Comparison of ENCODE assay signal across 11 mouse cellular contexts in the genomic region with DNA sequence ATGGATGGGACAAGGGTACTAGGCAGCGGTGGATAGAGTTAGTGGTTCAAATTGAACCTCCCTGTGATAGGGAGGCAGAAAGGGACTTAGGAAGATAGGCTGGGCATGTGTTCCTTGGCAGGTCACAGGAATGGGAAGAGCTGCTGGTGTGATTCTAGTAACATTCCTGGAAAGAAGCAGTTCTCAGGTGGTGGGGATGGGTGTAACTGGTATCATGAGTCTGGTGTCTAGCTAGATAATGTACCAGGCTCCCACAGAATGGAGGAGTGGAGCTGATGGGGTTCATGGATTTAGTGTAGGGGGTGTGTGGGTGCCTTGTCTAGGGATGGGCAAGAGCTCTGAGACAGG. TPM values are rescaled to one million over a fixed set of nuclear protein-coding genes. Genes with fewer than 3 reads are reported as not detected.
DNase-seq lines count a peak whose midpoint lies in the region; ATAC-seq and TF ChIP-seq lines count a peak whose summit lies in the region.
"Had no signal": no experiment of that assay in that cellular context is flagged by ENCODE, and none has a peak within 500 bp of the region (broad histone marks: within the 10 kb centered on the region; RNA-seq: fewer than 3 reads in every experiment).

No protein-coding gene starts in this region.

- intact Hi-C loops in left cerebral cortex, postnatal 10 days (cut with DNase I), result no loop called here

- TF ChIP-seq CTCF in forebrain, postnatal 0 days (IDR thresholded peaks at IDR 0.05; ENCODE audit: low read depth), result no peak

- H3K4me3 ChIP-seq in intestine, embryonic 15.5 days (replicated peaks), result no peak overlapping the region
- no peak overlapping the region for H3K4me3 ChIP-seq in intestine, embryonic 16.5 days (ENCODE audit: low read length)
- H3K4me3 ChIP-seq in embryonic facial prominence, embryonic 12.5 days, result no peak overlapping the region
- no peak overlapping the region for H3K4me3 ChIP-seq in forebrain, postnatal 0 days (ENCODE audit: low read depth, low read length)

- no peaks in the 10 kb centered on the region for H3K27me3 ChIP-seq in intestine, embryonic 15.5 days (replicated peaks)
- no peaks in the 10 kb centered on the region for H3K27me3 ChIP-seq in intestine, embryonic 16.5 days (replicated peaks; ENCODE audit: control insufficient read depth, insufficient read depth, low read length)
- H3K27me3 ChIP-seq in embryonic facial prominence, embryonic 12.5 days, result no peaks in the 10 kb centered on the region
- no peaks in the 10 kb centered on the region for H3K27me3 ChIP-seq in forebrain, postnatal 0 days (ENCODE audit: insufficient read depth, low read length)

- peak; percentile 21 for ATAC-seq in intestine, embryonic 15.5 days
- ATAC-seq in intestine, embryonic 16.5 days, result no peak
- ATAC-seq in embryonic facial prominence, embryonic 12.5 days (ENCODE audit: insufficient number of reproducible peaks, insufficient read depth, low FRiP score, low TSS enrichment), result peak; percentile 1; the same call in 1 of the 2 replicates
- peak; percentile 8; the same call in 1 of the 2 replicates for ATAC-seq in forebrain, postnatal 0 days
- peak; percentile 9 for ATAC-seq in megakaryocyte-erythroid progenitor cell, adult 5-6 weeks (replicated peaks; ENCODE audit: low FRiP score, low TSS enrichment, poor library complexity, severe bottlenecking)

- 85% methylated on average over 1 of the region's 1 CpGs for WGBS in intestine, embryonic 15.5 days
- WGBS in intestine, embryonic 16.5 days, result 90% methylated on average over 1 of the region's 1 CpGs
- 93% methylated on average over 1 of the region's 1 CpGs for WGBS in embryonic facial prominence, embryonic 12.5 days
- WGBS in forebrain, postnatal 0 days, result 93% methylated on average over 1 of the region's 1 CpGs

- H3K9me3 ChIP-seq in intestine, embryonic 15.5 days, result peaks cover 11% of the 10 kb centered on the region
- H3K9me3 ChIP-seq in intestine, embryonic 16.5 days (ENCODE audit: control insufficient read depth, low read length), result peaks cover 7% of the 10 kb centered on the region
- peaks cover 28% of the 10 kb centered on the region for H3K9me3 ChIP-seq in embryonic facial prominence, embryonic 12.5 days
- H3K9me3 ChIP-seq in forebrain, postnatal 0 days (ENCODE audit: low read length), result peaks cover 41% of the 10 kb centered on the region

- no peak overlapping the region for H3K27ac ChIP-seq in intestine, embryonic 15.5 days
- no peak overlapping the region for H3K27ac ChIP-seq in intestine, embryonic 16.5 days (ENCODE audit: low read length)
- H3K27ac ChIP-seq in embryonic facial prominence, embryonic 12.5 days, result no peak overlapping the region
- no peak overlapping the region for H3K27ac ChIP-seq in forebrain, postnatal 0 days (ENCODE audit: low read depth, low read length)
- H3K27ac ChIP-seq: macrophage had no signal

- DNase-seq in forebrain, postnatal 0 days, result no peak
- DNase-seq in left cerebral cortex, postnatal 10 days (ENCODE audit: extremely low spot score in 1 of 2, low spot score in 2 of 2), result no peak
- DNase-seq in layer of hippocampus, adult 18-20 months (ENCODE audit: low spot score in 2 of 2), result no peak
- no peak for DNase-seq in urinary bladder, postnatal 10 days (ENCODE audit: low spot score)
- DNase-seq: adrenal gland, postnatal 25 days; embryo, embryonic 11 days had no signal

- H3K36me3 ChIP-seq in intestine, embryonic 15.5 days, result no peaks in the 10 kb centered on the region
- H3K36me3 ChIP-seq in intestine, embryonic 16.5 days (ENCODE audit: control insufficient read depth, insufficient read depth, low read length), result no peaks in the 10 kb centered on the region
- no peaks in the 10 kb centered on the region for H3K36me3 ChIP-seq in embryonic facial prominence, embryonic 12.5 days
- H3K36me3 ChIP-seq in forebrain, postnatal 0 days (ENCODE audit: insufficient read depth), result no peaks in the 10 kb centered on the region

- no peak overlapping the region for H3K4me2 ChIP-seq in intestine, embryonic 15.5 days (replicated peaks)
- H3K4me2 ChIP-seq in intestine, embryonic 16.5 days (ENCODE audit: low read depth, low read length), result no peak overlapping the region
- H3K4me2 ChIP-seq in embryonic facial prominence, embryonic 12.5 days (replicated peaks), result no peak overlapping the region
- no peak overlapping the region for H3K4me2 ChIP-seq in forebrain, postnatal 0 days (ENCODE audit: low read depth)

- no peak overlapping the region for H3K9ac ChIP-seq in intestine, embryonic 15.5 days
- H3K9ac ChIP-seq in intestine, embryonic 16.5 days (ENCODE audit: low read depth, low read length), result no peak overlapping the region
- no peak overlapping the region for H3K9ac ChIP-seq in embryonic facial prominence, embryonic 12.5 days
- no peak overlapping the region for H3K9ac ChIP-seq in forebrain, postnatal 0 days

- no peaks in the 10 kb centered on the region for H3K4me1 ChIP-seq in intestine, embryonic 15.5 days (replicated peaks)
- no peaks in the 10 kb centered on the region for H3K4me1 ChIP-seq in intestine, embryonic 16.5 days (ENCODE audit: control insufficient read depth, insufficient read depth, low read length)
- H3K4me1 ChIP-seq in embryonic facial prominence, embryonic 12.5 days, result no peaks in the 10 kb centered on the region
- no peaks in the 10 kb centered on the region for H3K4me1 ChIP-seq in forebrain, postnatal 0 days (ENCODE audit: insufficient read depth)

RNA-seq across cellular contexts. Expression of a gene that starts 59.8 kb away (rescaled TPM):
- polyA plus RNA-seq in intestine, embryonic 15.5 days (2015; fragmentation: Nextera tagmentation; extraction: Ambion mirVana), result 4.0 and 5.2 TPM in 2 replicates
- 2.9 and 3.1 TPM in 2 replicates for polyA plus RNA-seq in intestine, embryonic 16.5 days (2015; fragmentation: Nextera tagmentation; extraction: Ambion mirVana)
- 9.8 and 11.3 TPM in 2 replicates for polyA plus RNA-seq in embryonic facial prominence, embryonic 12.5 days (2016; fragmentation: Nextera tagmentation; extraction: Ambion mirVana)
- total RNA-seq in forebrain, postnatal 0 days (2014; rRNA removed), result 3.1 and 6.4 TPM in 2 replicates
- 1.4 and 2.2 TPM in 2 replicates for polyA plus RNA-seq in forebrain, postnatal 0 days (2015; fragmentation: Nextera tagmentation; extraction: Ambion mirVana)
- 22.2 and 29.1 TPM in 2 replicates for total RNA-seq in megakaryocyte-erythroid progenitor cell, adult 5-6 weeks (2014; fragmentation: Nextera tagmentation)
- total RNA-seq in megakaryocyte-erythroid progenitor cell, adult 5-6 weeks (2017), result 11.0 and 13.2 TPM in 2 replicates
- 1 to 10 TPM; 3.4 to 6.6 TPM for total RNA-seq in left cerebral cortex, postnatal 10 days (2021)
- total RNA-seq in layer of hippocampus, adult 18-20 months (2021), result 1 to 10 TPM; 2.3 to 2.9 TPM
